Mouse (Mus musculus): ENCODE data around the gene Dgkh. TPM values are rescaled to one million over a fixed set of nuclear protein-coding genes. Genes with fewer than 3 reads are reported as not detected.

Dgkh gene
- total RNA-seq, 2 experiments from 2014 or later: 1.1 to 1.7 TPM

- ATAC-seq (replicated peaks; ENCODE audit: poor library complexity): no peak
Measured at GRCm38 (mm10) chr14:78684171-78684570, 48.4 kb downstream of the Dgkh start.

GRCm38 (mm10) chr14:78678981-78679380, 53.6 kb downstream of the Dgkh start:
- ATAC-seq (replicated peaks; ENCODE audit: poor library complexity): peak; percentile 88

- peak; percentile 19; the same call in 1 of the 2 replicates for ATAC-seq (replicated peaks; ENCODE audit: poor library complexity)
Measured at GRCm38 (mm10) chr14:78677852-78678588, 54.6 kb downstream of the Dgkh start.

DNA sequence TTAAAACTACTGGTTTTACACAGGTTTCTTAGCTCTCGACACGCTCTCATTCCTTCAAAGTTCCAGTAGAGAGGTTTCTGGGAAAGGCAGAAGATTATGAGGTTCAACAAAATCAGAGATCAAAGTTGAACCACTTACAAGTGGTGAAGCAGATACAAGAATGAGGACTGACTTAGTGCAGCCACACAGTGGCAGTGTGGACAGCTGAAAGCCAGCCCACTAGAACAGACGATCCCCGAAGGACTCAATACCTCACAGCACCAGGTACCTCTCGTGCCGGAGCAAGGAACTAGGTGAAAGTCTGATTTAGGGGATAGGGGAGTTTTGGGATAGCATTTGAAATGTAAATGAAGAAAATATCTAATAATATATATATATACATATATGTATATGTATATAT, 56.1 kb downstream of the Dgkh start:
- no peak for ATAC-seq (replicated peaks; ENCODE audit: poor library complexity)

- ATAC-seq (replicated peaks; ENCODE audit: poor library complexity): no peak
Measured at GRCm38 (mm10) chr14:78674606-78675005, 58.0 kb downstream of the Dgkh start.

- ATAC-seq (replicated peaks; ENCODE audit: poor library complexity): peak; percentile 60
Measured at GRCm38 (mm10) chr14:78669986-78670385, 62.6 kb downstream of the Dgkh start.

DNA sequence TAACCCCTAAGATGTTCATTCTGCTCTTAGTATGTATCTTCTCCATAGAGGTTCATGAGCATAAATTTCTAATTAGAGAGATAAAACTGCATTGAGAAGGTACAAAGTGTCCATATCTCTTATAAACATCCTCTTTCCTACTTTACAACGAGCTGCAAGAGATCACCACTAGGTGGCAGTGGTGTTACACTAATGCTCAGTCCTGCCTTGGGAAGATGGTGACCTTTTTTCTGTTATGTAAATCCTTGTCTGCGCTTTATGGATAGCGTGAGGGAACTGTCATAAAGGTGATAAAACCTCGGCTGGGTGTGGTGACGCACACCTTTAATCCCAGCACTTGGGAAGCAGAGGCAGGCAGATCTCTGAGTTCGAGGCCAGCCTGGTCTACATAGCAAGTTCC, 64.3 kb downstream of the Dgkh start:
- ATAC-seq (replicated peaks; ENCODE audit: poor library complexity): peak; percentile 97

DNA sequence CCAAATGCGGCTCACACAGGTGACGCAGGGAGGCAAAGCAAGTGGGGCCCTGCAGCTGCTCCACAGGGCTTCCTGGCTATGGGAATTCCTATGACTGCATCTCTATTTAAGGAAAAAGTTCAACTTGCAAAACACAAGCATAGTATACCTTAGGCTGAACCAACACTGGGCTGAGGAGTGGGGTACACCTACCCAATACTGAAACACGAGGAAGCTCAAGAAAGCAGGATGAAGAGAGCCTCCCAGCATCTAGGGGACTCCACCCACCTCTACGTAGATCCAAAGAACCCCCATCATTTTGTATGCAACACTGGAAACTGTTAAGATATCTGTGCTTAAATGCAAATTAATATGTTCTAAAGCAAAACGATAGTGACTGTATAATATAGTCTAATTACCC, 64.8 kb downstream of the Dgkh start:
- ATAC-seq (replicated peaks; ENCODE audit: poor library complexity): no peak

DNA sequence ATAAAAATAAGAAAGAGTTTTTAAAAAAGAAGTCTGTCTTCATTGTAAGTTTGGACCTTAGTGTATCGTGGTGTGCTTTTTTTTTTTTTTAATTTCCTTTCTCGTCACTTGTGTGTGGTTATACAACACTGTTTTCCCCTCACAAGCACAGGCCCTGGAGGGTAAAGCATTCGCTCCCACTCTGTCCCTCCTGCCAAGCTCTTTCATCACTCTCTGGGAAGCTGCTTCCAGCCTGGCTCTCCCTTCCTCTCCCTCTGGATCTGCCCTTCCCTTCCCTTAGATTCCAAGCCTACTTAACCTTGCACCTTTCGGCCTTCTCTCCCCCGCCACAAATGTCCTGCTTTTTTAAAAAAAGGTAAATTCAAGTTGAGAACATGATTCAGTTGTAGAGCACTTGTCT, 69.9 kb downstream of the Dgkh start:
- ATAC-seq (replicated peaks; ENCODE audit: poor library complexity): no peak

GRCm38 (mm10) chr14:78661462-78661861, 71.1 kb downstream of the Dgkh start:
- no peak for ATAC-seq (replicated peaks; ENCODE audit: poor library complexity)

- no peak for ATAC-seq (replicated peaks; ENCODE audit: poor library complexity)
Measured at GRCm38 (mm10) chr14:78658697-78659096, 73.9 kb downstream of the Dgkh start.

- no peak for ATAC-seq (replicated peaks; ENCODE audit: poor library complexity)
Measured at GRCm38 (mm10) chr14:78656832-78657626, 75.5 kb downstream of the Dgkh start.

GRCm38 (mm10) chr14:78654939-78655556, 77.5 kb downstream of the Dgkh start:
- ATAC-seq (replicated peaks; ENCODE audit: poor library complexity): no peak

DNA sequence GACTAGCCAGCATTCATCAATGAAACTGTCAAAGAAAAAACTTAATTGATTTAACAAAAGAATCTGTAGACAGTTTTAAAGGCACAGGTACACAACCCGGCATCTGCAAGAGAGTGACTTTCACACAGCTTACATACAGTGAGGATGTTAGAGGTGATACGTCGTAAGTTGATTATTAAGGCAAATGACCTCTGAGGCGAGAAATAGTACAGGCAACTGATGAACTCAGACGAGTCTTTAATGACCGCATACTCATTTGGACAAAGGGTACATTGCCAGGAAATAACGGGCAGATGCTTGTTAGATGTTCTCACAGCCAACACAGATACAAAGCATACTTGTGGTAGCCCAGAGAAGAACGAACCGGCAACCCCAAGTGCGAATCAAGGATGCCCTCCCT, 78.4 kb downstream of the Dgkh start:
- no peak for ATAC-seq (replicated peaks; ENCODE audit: poor library complexity)

DNA sequence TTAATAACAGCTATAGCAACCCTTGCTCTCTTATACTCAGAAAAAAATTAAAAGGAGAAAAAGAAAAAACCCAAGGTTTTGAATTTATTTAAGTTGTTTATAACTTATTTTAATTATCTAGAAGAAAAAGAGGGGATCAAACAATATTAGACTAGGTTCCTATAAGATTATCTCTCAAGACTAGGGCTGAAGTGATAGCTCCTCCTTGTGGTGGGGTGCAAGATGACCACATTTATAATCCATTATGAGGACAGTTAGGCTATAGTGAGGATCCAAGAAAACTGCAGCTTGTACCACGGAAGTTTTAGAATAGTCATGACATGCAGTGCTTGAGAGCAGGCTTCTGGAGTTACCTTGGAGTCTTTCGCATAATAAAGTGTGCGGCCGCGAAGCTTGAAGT, 79.2 kb downstream of the Dgkh start:
- ATAC-seq (replicated peaks; ENCODE audit: poor library complexity): no peak

DNA sequence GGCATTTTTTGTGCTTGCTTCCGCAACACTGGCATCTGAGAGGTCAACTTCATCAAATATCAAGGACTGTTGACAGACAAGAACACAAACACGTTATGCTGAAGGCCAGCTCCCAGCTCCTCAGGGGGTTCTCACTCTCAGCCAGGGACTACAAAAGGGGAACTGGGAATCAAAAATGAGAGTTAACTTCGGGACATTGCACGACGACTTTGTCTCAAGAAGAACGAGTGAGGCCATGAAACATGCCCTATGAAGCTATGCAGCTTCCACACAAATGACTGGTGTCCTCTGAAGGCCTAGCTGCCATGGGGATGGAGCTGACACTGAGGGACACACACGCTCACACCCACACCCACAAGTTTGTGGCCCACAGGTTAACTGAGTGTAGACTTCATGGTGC, 80.9 kb downstream of the Dgkh start:
- ATAC-seq (replicated peaks; ENCODE audit: poor library complexity): no peak

- ATAC-seq (replicated peaks; ENCODE audit: poor library complexity): peak; percentile 89
Measured at GRCm38 (mm10) chr14:78650379-78651095, 82.0 kb downstream of the Dgkh start.

DNA sequence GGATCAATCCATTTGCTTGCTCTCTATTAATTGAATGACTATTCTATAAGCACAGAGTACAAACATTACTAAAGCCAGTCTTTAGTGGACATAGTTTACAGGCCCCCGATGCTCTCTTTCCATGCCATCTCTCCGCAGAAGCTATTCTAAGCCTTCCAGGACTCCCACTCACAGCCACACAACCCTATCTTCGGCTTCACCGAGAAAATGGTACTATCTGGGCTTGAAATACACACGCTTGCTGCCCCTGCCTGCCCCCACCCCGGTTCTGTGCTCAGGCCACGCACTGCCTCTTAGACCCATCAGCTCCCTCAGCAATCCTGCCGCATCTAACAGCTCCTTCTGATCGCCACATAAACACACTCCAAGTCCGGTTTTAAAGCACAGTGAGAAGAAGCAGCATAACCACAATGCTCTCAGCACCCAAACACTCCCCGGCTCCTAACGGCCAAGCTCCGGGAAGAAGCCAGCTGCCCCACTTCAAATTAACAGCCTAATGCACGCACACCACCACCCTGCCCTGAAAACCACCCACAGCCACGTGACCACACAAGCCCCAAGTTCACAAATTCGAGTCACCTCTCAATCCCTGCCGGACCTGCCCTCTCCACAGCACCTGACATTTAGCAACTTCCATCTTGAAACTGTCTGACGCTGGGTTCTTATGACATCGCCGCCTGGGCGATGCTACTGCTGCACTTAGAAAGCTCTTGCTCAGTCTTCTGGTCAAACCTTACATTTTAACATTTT, 82.9 kb downstream of the Dgkh start:
- ATAC-seq (replicated peaks; ENCODE audit: poor library complexity): peak; percentile 74

GRCm38 (mm10) chr14:78645622-78646021, 87.0 kb downstream of the Dgkh start:
- ATAC-seq (replicated peaks; ENCODE audit: poor library complexity): no peak

DNA sequence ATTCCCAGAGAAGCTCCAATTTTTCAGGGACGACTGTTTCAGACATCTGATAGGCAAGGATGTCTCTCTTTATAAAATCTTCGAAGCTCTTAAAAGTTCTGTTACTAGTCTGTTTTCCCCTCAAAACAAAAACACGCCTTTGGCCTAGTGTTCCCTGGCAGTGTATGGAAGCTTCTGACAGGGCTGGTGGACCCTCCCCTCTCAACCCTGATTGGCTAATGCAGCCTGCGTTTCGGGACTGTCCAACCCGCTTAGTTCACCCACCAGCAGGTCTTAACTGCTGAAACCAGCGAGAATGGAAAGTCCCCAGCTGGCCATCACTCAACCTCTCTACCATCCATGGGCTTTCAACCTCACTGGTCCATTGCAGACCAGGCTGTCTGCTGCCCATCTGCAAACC, 91.3 kb downstream of the Dgkh start:
- no peak for ATAC-seq (replicated peaks; ENCODE audit: poor library complexity)

Measured in megakaryocyte progenitor cell, adult 5-6 weeks (primary cell).